In genomic region chr9:94475973-94476372, GRCm38 (mm10) we compare ENCODE assay signal across 32 mouse cellular contexts.
"Had no signal": no experiment of that assay in that cellular context is flagged by ENCODE, and none has a peak within 500 bp of the region (broad histone marks: within the 10 kb centered on the region; RNA-seq: fewer than 3 reads in every experiment).

No protein-coding gene starts in this region.

- H3K9ac ChIP-seq: limb, embryonic 12.5 days; limb, embryonic 13.5 days; limb, embryonic 15.5 days; liver, embryonic 12.5 days; liver, embryonic 13.5 days; liver, embryonic 14.5 days; liver, embryonic 15.5 days; liver, postnatal 0 days; lung, embryonic 14.5 days; lung, embryonic 15.5 days; midbrain, embryonic 12.5 days; midbrain, embryonic 13.5 days; midbrain, embryonic 15.5 days; neural tube, embryonic 12.5 days had no signal

- H3K27me3 ChIP-seq: limb, embryonic 12.5 days; limb, embryonic 13.5 days; limb, embryonic 15.5 days; liver, embryonic 12.5 days; liver, embryonic 13.5 days; liver, embryonic 15.5 days; lung, embryonic 15.5 days; megakaryocyte, embryonic 14.5 days; midbrain, embryonic 12.5 days; midbrain, embryonic 13.5 days; midbrain, embryonic 15.5 days; neural tube, embryonic 12.5 days had no signal

- H3K4me2 ChIP-seq: limb, embryonic 12.5 days; limb, embryonic 13.5 days; limb, embryonic 15.5 days; liver, embryonic 11.5 days; liver, embryonic 12.5 days; liver, embryonic 13.5 days; liver, embryonic 15.5 days; lung, embryonic 14.5 days; lung, embryonic 15.5 days; midbrain, embryonic 11.5 days; midbrain, embryonic 12.5 days; midbrain, embryonic 13.5 days; midbrain, embryonic 15.5 days; neural tube, embryonic 12.5 days had no signal

- H3K4me3 ChIP-seq: limb, embryonic 10.5 days; limb, embryonic 12.5 days; limb, embryonic 13.5 days; limb, embryonic 15.5 days; liver, embryonic 12.5 days; liver, embryonic 13.5 days; liver, embryonic 15.5 days; lung, embryonic 15.5 days; megakaryocyte, embryonic 14.5 days; midbrain, embryonic 10.5 days; midbrain, embryonic 12.5 days; midbrain, embryonic 13.5 days; midbrain, embryonic 15.5 days; myocyte; neural tube, embryonic 12.5 days had no signal

- H3K36me3 ChIP-seq: limb, embryonic 10.5 days; limb, embryonic 12.5 days; limb, embryonic 13.5 days; limb, embryonic 15.5 days; liver, embryonic 12.5 days; liver, embryonic 13.5 days; liver, embryonic 15.5 days; lung, embryonic 15.5 days; midbrain, embryonic 10.5 days; midbrain, embryonic 12.5 days; midbrain, embryonic 13.5 days; midbrain, embryonic 15.5 days; neural tube, embryonic 12.5 days had no signal

- H3K9me3 ChIP-seq: limb, embryonic 10.5 days; limb, embryonic 12.5 days; limb, embryonic 13.5 days; limb, embryonic 15.5 days; liver, embryonic 12.5 days; liver, embryonic 13.5 days; liver, embryonic 15.5 days; lung, embryonic 15.5 days; megakaryocyte, embryonic 14.5 days; midbrain, embryonic 10.5 days; midbrain, embryonic 12.5 days; midbrain, embryonic 13.5 days; midbrain, embryonic 15.5 days; neural tube, embryonic 12.5 days had no signal

- H3K27ac ChIP-seq: limb, embryonic 10.5 days; limb, embryonic 12.5 days; limb, embryonic 13.5 days; limb, embryonic 15.5 days; liver, embryonic 12.5 days; liver, embryonic 13.5 days; liver, embryonic 14.5 days; liver, embryonic 15.5 days; lung, embryonic 15.5 days; macrophage; midbrain, embryonic 10.5 days; midbrain, embryonic 12.5 days; midbrain, embryonic 13.5 days; midbrain, embryonic 15.5 days; neural tube, embryonic 12.5 days had no signal

- H3K4me1 ChIP-seq: limb, embryonic 10.5 days; liver, embryonic 12.5 days; liver, embryonic 13.5 days; liver, embryonic 15.5 days; lung, embryonic 15.5 days; midbrain, embryonic 10.5 days; midbrain, embryonic 12.5 days; neural tube, embryonic 12.5 days had no signal

- DNase-seq: left cerebral cortex, postnatal 4 days; liver; liver, embryonic 13.5 days; liver, postnatal 0 days; lung, adult 18-20 months; lung, adult 2 months; lung, embryonic 14.5 days; lung, postnatal 10 days; lung, postnatal 14 days; lung, postnatal 36 days; lung, postnatal 4 days; midbrain, embryonic 14.5 days had no signal

- ATAC-seq: liver, embryonic 12.5 days; liver, postnatal 0 days; lung, postnatal 0 days; midbrain, embryonic 13.5 days; midbrain, embryonic 15.5 days; midbrain, embryonic 16.5 days had no signal
